Mouse (Mus musculus): Measurements from ENCODE around the gene Fscn2. TPM values are rescaled to one million over a fixed set of nuclear protein-coding genes. Genes with fewer than 3 reads are reported as not detected.

Fscn2 gene
- polyA plus RNA-seq (2014; fragmentation: Illumina TruSeq; extraction: RNeasy Lipid Tissue Mini Kit (QIAGEN cat#74804)) = not detected

GRCm38 (mm10) chr11:120361295-120361694 is at the start of gene Fscn2:
TSS of gene Fscn2 (plus strand) at chr11:120361534.

GRCm38 (mm10) chr11:120347791-120348683 is 13.3 kb upstream of the Fscn2 start, which contains the start of gene Actg1:
TSS of gene Actg1 (minus strand) at chr11:120348542.

GRCm38 (mm10) chr11:120378611-120379540 is 17.5 kb downstream of the Fscn2 start, which contains the start of gene Faap100:
TSS of gene Faap100 (minus strand) at chr11:120378764.

Other genes with a start within 250 kb of the Fscn2 start
- 1.4 TPM for gene Slc38a10, start 210.2 kb upstream of the Fscn2 start, polyA plus RNA-seq (2014; fragmentation: Illumina TruSeq; extraction: RNeasy Lipid Tissue Mini Kit (QIAGEN cat#74804))
- gene Bahcc1, start 128.6 kb upstream of the Fscn2 start, polyA plus RNA-seq (2014; fragmentation: Illumina TruSeq; extraction: RNeasy Lipid Tissue Mini Kit (QIAGEN cat#74804)) = 2.5 TPM
- gene Actg1, start 13.0 kb upstream of the Fscn2 start, polyA plus RNA-seq (2014; fragmentation: Illumina TruSeq; extraction: RNeasy Lipid Tissue Mini Kit (QIAGEN cat#74804)) = 659 TPM
- not detected for gene Faap100, start 17.2 kb downstream of the Fscn2 start, polyA plus RNA-seq (2014; fragmentation: Illumina TruSeq; extraction: RNeasy Lipid Tissue Mini Kit (QIAGEN cat#74804))
- gene Nploc4, start 76.2 kb downstream of the Fscn2 start, polyA plus RNA-seq (2014; fragmentation: Illumina TruSeq; extraction: RNeasy Lipid Tissue Mini Kit (QIAGEN cat#74804)) = 22.0 TPM
- not detected for gene Tspan10, start 81.1 kb downstream of the Fscn2 start, polyA plus RNA-seq (2014; fragmentation: Illumina TruSeq; extraction: RNeasy Lipid Tissue Mini Kit (QIAGEN cat#74804))
- not detected for gene Pde6g, start 92.0 kb downstream of the Fscn2 start, polyA plus RNA-seq (2014; fragmentation: Illumina TruSeq; extraction: RNeasy Lipid Tissue Mini Kit (QIAGEN cat#74804))
- 1.5 TPM for gene Oxld1, start 96.5 kb downstream of the Fscn2 start, polyA plus RNA-seq (2014; fragmentation: Illumina TruSeq; extraction: RNeasy Lipid Tissue Mini Kit (QIAGEN cat#74804))
- gene Ccdc137, start 96.6 kb downstream of the Fscn2 start, polyA plus RNA-seq (2014; fragmentation: Illumina TruSeq; extraction: RNeasy Lipid Tissue Mini Kit (QIAGEN cat#74804)) = 14.0 TPM
- gene Arl16, start 106.1 kb downstream of the Fscn2 start, polyA plus RNA-seq (2014; fragmentation: Illumina TruSeq; extraction: RNeasy Lipid Tissue Mini Kit (QIAGEN cat#74804)) = 9.9 TPM
- 1.2 TPM for gene Mrpl12, start 123.1 kb downstream of the Fscn2 start, polyA plus RNA-seq (2014; fragmentation: Illumina TruSeq; extraction: RNeasy Lipid Tissue Mini Kit (QIAGEN cat#74804))
- gene Slc25a10, start 130.3 kb downstream of the Fscn2 start, polyA plus RNA-seq (2014; fragmentation: Illumina TruSeq; extraction: RNeasy Lipid Tissue Mini Kit (QIAGEN cat#74804)) = not detected
- gene Gcgr, start 169.2 kb downstream of the Fscn2 start, polyA plus RNA-seq (2014; fragmentation: Illumina TruSeq; extraction: RNeasy Lipid Tissue Mini Kit (QIAGEN cat#74804)) = not detected
- 1.5 TPM for gene Mcrip1, start 188.2 kb downstream of the Fscn2 start, polyA plus RNA-seq (2014; fragmentation: Illumina TruSeq; extraction: RNeasy Lipid Tissue Mini Kit (QIAGEN cat#74804))
- gene Ppp1r27, start 189.6 kb downstream of the Fscn2 start, polyA plus RNA-seq (2014; fragmentation: Illumina TruSeq; extraction: RNeasy Lipid Tissue Mini Kit (QIAGEN cat#74804)) = not detected
- 235 TPM for gene P4hb, start 211.7 kb downstream of the Fscn2 start, polyA plus RNA-seq (2014; fragmentation: Illumina TruSeq; extraction: RNeasy Lipid Tissue Mini Kit (QIAGEN cat#74804))
- 29.1 TPM for gene Arhgdia, start 220.1 kb downstream of the Fscn2 start, polyA plus RNA-seq (2014; fragmentation: Illumina TruSeq; extraction: RNeasy Lipid Tissue Mini Kit (QIAGEN cat#74804))
- 37.9 TPM for gene Alyref, start 236.8 kb downstream of the Fscn2 start, polyA plus RNA-seq (2014; fragmentation: Illumina TruSeq; extraction: RNeasy Lipid Tissue Mini Kit (QIAGEN cat#74804))
- gene Anapc11, start 236.9 kb downstream of the Fscn2 start, polyA plus RNA-seq (2014; fragmentation: Illumina TruSeq; extraction: RNeasy Lipid Tissue Mini Kit (QIAGEN cat#74804)) = 5.8 TPM
- gene Npb, start 246.9 kb downstream of the Fscn2 start, polyA plus RNA-seq (2014; fragmentation: Illumina TruSeq; extraction: RNeasy Lipid Tissue Mini Kit (QIAGEN cat#74804)) = not detected

Measured in ovary, adult 10 weeks (tissue).